Mouse (Mus musculus): ENCODE results near the gene Enthd1. TPM values are rescaled to one million over a fixed set of nuclear protein-coding genes. Genes with fewer than 3 reads are reported as not detected.

Gene Enthd1
- total RNA-seq, 2 experiments from 2014 or later: not detected

- DNase-seq (ENCODE audit: low spot score in 2 of 2): no peak
These were observed 154.3 kb downstream of the Enthd1 start for GRCm38 (mm10) chr15:80410661-80411060.

- no peak for DNase-seq (ENCODE audit: low spot score in 2 of 2)
These were observed 157.1 kb downstream of the Enthd1 start for GRCm38 (mm10) chr15:80407873-80408272.

Other genes with a start within 250 kb of the Enthd1 start
- gene Grap2, start 7.4 kb upstream of the Enthd1 start, total RNA-seq (2021): 1 to 10 TPM; 1.3 to 1.7 TPM
- 1 to 10 TPM; 1.2 to 1.7 TPM for gene Fam83f, start 106.7 kb upstream of the Enthd1 start, total RNA-seq (2021)
- 10 to 100 TPM; 74.2 to 74.3 TPM for gene Tnrc6b, start 146.2 kb upstream of the Enthd1 start, total RNA-seq (2021)

Measured in adrenal gland, postnatal 4 days (tissue).